Mouse (Mus musculus) heart, postnatal 0 days (tissue): Measurements from ENCODE around the gene Sox15.

Source experiments
- CTCF ChIP-seq: IDR thresholded peaks from 2 replicates; pipeline ENCODE4 v1.5.1; 2016; ENCODE audit warnings: antibody characterized with exemption, control low read depth, low read depth
- EP300 ChIP-seq: IDR thresholded peaks from 2 replicates; pipeline ENCODE4 v1.6.1; 2016; ENCODE audit warnings: antibody characterized with exemption, low read depth

DNA sequence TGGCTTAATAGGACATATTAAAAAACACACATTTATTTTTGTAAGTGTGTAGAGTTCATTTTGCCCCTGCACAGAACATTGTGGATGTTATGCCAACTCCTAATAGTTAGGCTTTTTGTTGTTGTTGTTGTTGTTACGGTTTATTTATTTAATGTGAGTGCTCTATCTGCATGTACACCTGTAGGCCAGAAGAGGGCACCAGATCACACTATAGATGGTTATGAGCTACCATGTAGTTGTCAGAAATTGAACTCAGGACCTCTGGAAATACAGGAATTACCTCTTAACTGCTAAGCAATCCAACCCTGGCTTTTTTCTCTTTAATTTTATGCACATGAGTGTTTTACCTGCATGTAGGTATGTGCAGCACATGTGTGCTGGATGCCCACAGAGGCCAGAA lies 25.3 kb upstream of the Sox15 start:
- TF ChIP-seq CTCF = peak; percentile 47
- TF ChIP-seq EP300 = no peak
